Mouse (Mus musculus) megakaryocyte, embryonic 14.5 days (primary cell): ENCODE results near the gene Prkce.

Source experiments
- FLI1 ChIP-seq: IDR thresholded peaks from 2 replicates; pipeline ENCODE4 v1.6.1; 2012; ENCODE audit warnings: low read length, inconsistent platforms, mixed read lengths
- GATA1 ChIP-seq: IDR thresholded peaks from 3 replicates; pipeline ENCODE4 v1.6.1; 2012; ENCODE audit warnings: mixed read lengths, low read length, inconsistent platforms, borderline replicate concordance

DNA sequence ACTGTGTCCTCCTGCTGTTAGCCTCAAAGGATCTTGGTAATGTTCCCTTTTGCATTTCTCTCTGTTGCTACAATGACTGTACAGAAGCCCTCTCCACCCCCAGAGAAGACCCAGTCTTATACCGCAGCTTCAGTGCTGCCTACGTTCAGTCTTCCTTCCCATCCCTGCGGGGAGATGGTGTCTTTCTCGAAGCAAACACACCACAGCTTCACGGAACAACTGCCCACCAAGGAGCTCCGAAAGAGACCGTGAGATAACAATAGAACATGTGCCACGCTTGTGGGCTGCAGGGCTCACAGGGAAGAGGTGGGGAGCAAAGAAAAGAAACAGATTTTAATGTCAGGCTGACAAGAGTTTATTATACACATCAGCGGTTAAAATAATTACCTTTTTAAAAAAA is 46.7 kb downstream of the Prkce start:
- TF ChIP-seq FLI1: no peak
- TF ChIP-seq GATA1: no peak
